Mouse (Mus musculus): ENCODE results near the gene Limch1.

GRCm38 (mm10) chr5:66739376-66739775 lies 6.3 kb upstream of the Limch1 start:
- TF ChIP-seq CTCF (IDR thresholded peaks at IDR 0.05), result no peak
- no peak for TF ChIP-seq EP300 (IDR thresholded peaks at IDR 0.05)
